Mouse (Mus musculus) erythroblast, embryonic 14.5 days (primary cell): ENCODE results near the gene Rbfox3. TPM values are rescaled to one million over a fixed set of nuclear protein-coding genes. Genes with fewer than 3 reads are reported as not detected.

Experiments
- H3K27me3 ChIP-seq: 2 replicates; pipeline ENCODE4 v1.6.1; 2012; ENCODE audit warnings: inconsistent platforms; ENCODE audit not compliant: control insufficient read depth
- H3K36me3 ChIP-seq: 2 replicates; pipeline ENCODE4 v1.6.1; 2012; ENCODE audit warnings: mild to moderate bottlenecking, inconsistent platforms; ENCODE audit not compliant: control insufficient read depth
- H3K4me1 ChIP-seq: 2 replicates; pipeline ENCODE4 v1.6.1; 2012; ENCODE audit warnings: inconsistent platforms; ENCODE audit not compliant: control insufficient read depth
- H3K4me3 ChIP-seq: replicated peaks from 2 replicates; pipeline ENCODE3; 2012; ENCODE audit warnings: moderate library complexity, mild to moderate bottlenecking, inconsistent platforms
- H3K9me3 ChIP-seq: 2 replicates; pipeline ENCODE4 v1.6.1; 2012; ENCODE audit warnings: low read length, inconsistent platforms, mixed read lengths; ENCODE audit not compliant: control insufficient read depth
- GATA1 ChIP-seq: IDR thresholded peaks from 2 replicates; pipeline ENCODE4 v1.6.1; 2012; ENCODE audit warnings: low read length, inconsistent platforms, mixed read lengths
- TAL1 ChIP-seq: IDR thresholded peaks from 3 replicates; pipeline ENCODE4 v1.6.1; 2012; ENCODE audit warnings: low read length, inconsistent platforms, mixed read lengths
- polyA plus RNA-seq: library from polyadenylated mRNA; stranded (reverse); fragments of >175 nt; gene quantifications from 2 replicates; pipeline ENCODE4 v1.2.3, GENCODE M21; 2012

The Rbfox3 gene
- polyA plus RNA-seq, 1 experiment = 0.02 TPM

- TF ChIP-seq TAL1 = no peak
- TF ChIP-seq GATA1 = no peak
- no peaks in the 10 kb centered on the region for H3K4me1 ChIP-seq
- H3K36me3 ChIP-seq = no peaks in the 10 kb centered on the region
- no peak overlapping the region for H3K4me3 ChIP-seq
- H3K9me3 ChIP-seq = no peaks in the 10 kb centered on the region
- no peaks in the 10 kb centered on the region for H3K27me3 ChIP-seq
These were observed 399.5 kb downstream of the Rbfox3 start for GRCm38 (mm10) chr11:118511851-118512250.

- Histone ChIP-seq H3K27me3 (peaks cover 17% of the 10 kb centered on the region), H3K4me1 (no peaks in the 10 kb centered on the region), H3K9me3 (no peaks in the 10 kb centered on the region), H3K4me3 (no peak overlapping the region), H3K36me3 (no peaks in the 10 kb centered on the region)
- TF ChIP-seq TAL1 (no peak), GATA1 (no peak)
These were observed 403.1 kb downstream of the Rbfox3 start for GRCm38 (mm10) chr11:118508341-118508740.

GRCm38 (mm10) chr11:118507904-118508303, 403.5 kb downstream of the Rbfox3 start:
- Histone ChIP-seq H3K36me3 (no peaks in the 10 kb centered on the region), H3K4me1 (no peaks in the 10 kb centered on the region), H3K4me3 (no peak overlapping the region), H3K27me3 (peaks cover 22% of the 10 kb centered on the region), H3K9me3 (no peaks in the 10 kb centered on the region)
- TF ChIP-seq GATA1 = no peak
- TF ChIP-seq TAL1 = no peak

- Histone ChIP-seq H3K4me3 (no peak overlapping the region), H3K9me3 (no peaks in the 10 kb centered on the region), H3K27me3 (peaks cover 22% of the 10 kb centered on the region), H3K36me3 (no peaks in the 10 kb centered on the region), H3K4me1 (no peaks in the 10 kb centered on the region)
- TF ChIP-seq TAL1 (no peak), GATA1 (no peak)
These were observed 404.3 kb downstream of the Rbfox3 start for GRCm38 (mm10) chr11:118507095-118507494.

- TF ChIP-seq TAL1 = no peak
- no peak for TF ChIP-seq GATA1
- H3K9me3 ChIP-seq = no peaks in the 10 kb centered on the region
- peaks cover 22% of the 10 kb centered on the region for H3K27me3 ChIP-seq
- H3K4me3 ChIP-seq = no peak overlapping the region
- no peaks in the 10 kb centered on the region for H3K4me1 ChIP-seq
- no peaks in the 10 kb centered on the region for H3K36me3 ChIP-seq
These were observed 407.3 kb downstream of the Rbfox3 start for GRCm38 (mm10) chr11:118504180-118504454.

- TF ChIP-seq TAL1 (no peak), GATA1 (no peak)
- H3K9me3 ChIP-seq = no peaks in the 10 kb centered on the region
- H3K4me3 ChIP-seq = no peak overlapping the region
- no peaks in the 10 kb centered on the region for H3K4me1 ChIP-seq
- H3K36me3 ChIP-seq = no peaks in the 10 kb centered on the region
- peaks cover 22% of the 10 kb centered on the region for H3K27me3 ChIP-seq
These were observed 407.8 kb downstream of the Rbfox3 start for GRCm38 (mm10) chr11:118503418-118504179.

- Histone ChIP-seq H3K9me3 (no peaks in the 10 kb centered on the region), H3K27me3 (peaks cover 22% of the 10 kb centered on the region), H3K4me1 (no peaks in the 10 kb centered on the region), H3K4me3 (no peak overlapping the region), H3K36me3 (no peaks in the 10 kb centered on the region)
- TF ChIP-seq GATA1 (no peak), TAL1 (no peak)
These were observed 408.4 kb downstream of the Rbfox3 start for GRCm38 (mm10) chr11:118502990-118503389.

- Histone ChIP-seq H3K4me3 (no peak overlapping the region), H3K9me3 (no peaks in the 10 kb centered on the region), H3K27me3 (peaks cover 5% of the 10 kb centered on the region; the same call in 1 of the 2 replicates), H3K36me3 (no peaks in the 10 kb centered on the region), H3K4me1 (no peaks in the 10 kb centered on the region)
- TF ChIP-seq GATA1 (no peak), TAL1 (no peak)
These were observed 415.2 kb downstream of the Rbfox3 start for GRCm38 (mm10) chr11:118496066-118496689.

GRCm38 (mm10) chr11:118495065-118495464, 416.3 kb downstream of the Rbfox3 start:
- Histone ChIP-seq H3K9me3 (no peaks in the 10 kb centered on the region), H3K36me3 (no peaks in the 10 kb centered on the region), H3K4me1 (peaks cover 8% of the 10 kb centered on the region), H3K27me3 (peaks cover 6% of the 10 kb centered on the region; the same call in 1 of the 2 replicates), H3K4me3 (no peak overlapping the region)
- no peak for TF ChIP-seq GATA1
- no peak for TF ChIP-seq TAL1
